In the genomic region with DNA sequence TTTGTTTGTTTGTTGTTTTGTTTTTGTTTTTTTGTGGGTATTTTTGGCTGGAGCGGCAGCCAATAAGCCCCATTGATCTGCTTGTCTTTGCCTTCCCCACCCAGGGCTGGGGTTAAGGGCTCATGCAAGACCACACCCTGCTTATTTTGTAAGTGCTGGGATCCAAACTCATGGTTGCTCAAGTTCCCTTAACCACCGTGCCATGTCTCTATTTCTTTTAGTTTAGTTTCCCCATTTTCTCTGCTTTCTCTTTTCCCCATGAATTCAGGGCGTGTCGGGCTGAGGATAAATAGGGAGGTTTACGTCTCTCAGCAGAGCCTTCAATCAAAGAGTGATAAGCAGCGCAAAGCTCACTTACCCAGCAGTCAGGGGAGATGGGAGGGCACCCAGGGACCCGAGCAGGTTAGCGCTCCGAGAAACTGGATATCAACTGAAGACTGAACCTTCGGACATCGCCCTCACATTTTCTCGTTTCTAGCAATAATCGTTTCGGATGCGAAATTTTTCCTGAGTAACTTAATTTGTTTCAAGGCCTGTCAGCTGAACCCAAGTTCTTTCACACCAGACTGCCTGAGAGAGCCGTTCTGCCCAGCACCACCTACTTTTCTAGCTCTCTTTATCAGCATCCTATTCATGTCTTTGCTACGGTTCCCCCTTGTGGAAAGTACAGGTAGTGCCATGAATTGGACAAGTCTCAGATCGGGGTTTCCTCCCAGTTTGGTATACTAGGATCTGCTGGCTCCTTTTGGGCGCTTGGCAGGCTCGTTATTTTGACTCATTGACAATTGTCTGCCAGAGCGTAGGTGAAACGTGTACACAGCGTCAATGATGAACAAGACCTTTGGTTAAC, we compare ENCODE assay signal across 8 mouse cellular contexts. TPM values are rescaled to one million over a fixed set of nuclear protein-coding genes. Genes with fewer than 3 reads are reported as not detected.
A peak's percentile ranks its signal among the peaks of the same experiment; 100 is the strongest.
DNase-seq lines count a peak whose midpoint lies in the region.

No protein-coding gene starts in this region.

- peak; percentile 84 for DNase-seq in urinary bladder, postnatal 14 days (ENCODE audit: low spot score)
- DNase-seq in urinary bladder, postnatal 10 days (ENCODE audit: low spot score), result no peak
- DNase-seq in embryonic facial prominence, embryonic 10.5 days (ENCODE audit: low spot score), result peak; percentile 74
- peak; percentile 97 for DNase-seq in heart, adult 11 months
- DNase-seq in kidney, adult 11 months, result peak; percentile 71
- DNase-seq in left cerebral cortex, postnatal 36 days (ENCODE audit: low spot score in 2 of 2), result peak; percentile 77 to 82
- peak; percentile 75 for DNase-seq in midbrain, embryonic 10.5 days (ENCODE audit: low spot score)
- DNase-seq in right cerebral cortex, postnatal 4 days, result peak; percentile 73

- no peaks in the 10 kb centered on the region for H3K36me3 ChIP-seq in embryonic facial prominence, embryonic 10.5 days (replicated peaks)
- no peaks in the 10 kb centered on the region for H3K36me3 ChIP-seq in midbrain, embryonic 10.5 days

- intact Hi-C loops in left cerebral cortex, postnatal 36 days (cut with DNase I), result loop anchor here (2.0 kb wide), 1 partner anchor 98 kb away; no protein-coding TSS in a partner anchor

- H3K4me3 ChIP-seq in embryonic facial prominence, embryonic 10.5 days, result peak overlapping the region; percentile 27
- H3K4me3 ChIP-seq in midbrain, embryonic 10.5 days, result peak overlapping the region; percentile 25

- H3K9me3 ChIP-seq in embryonic facial prominence, embryonic 10.5 days, result no peaks in the 10 kb centered on the region
- no peaks in the 10 kb centered on the region for H3K9me3 ChIP-seq in midbrain, embryonic 10.5 days (replicated peaks)

- WGBS in embryonic facial prominence, embryonic 10.5 days, result 22% methylated on average over 23 of the region's 23 CpGs
- 22% methylated on average over 23 of the region's 23 CpGs for WGBS in midbrain, embryonic 10.5 days

- no peak overlapping the region for H3K27ac ChIP-seq in embryonic facial prominence, embryonic 10.5 days (replicated peaks)
- H3K27ac ChIP-seq in midbrain, embryonic 10.5 days (replicated peaks), result peak overlapping the region; percentile 38; the same call in 1 of the 2 replicates

- peaks cover 21% of the 10 kb centered on the region for H3K4me1 ChIP-seq in embryonic facial prominence, embryonic 10.5 days
- H3K4me1 ChIP-seq in midbrain, embryonic 10.5 days, result peaks cover 24% of the 10 kb centered on the region

- no peaks in the 10 kb centered on the region for H3K27me3 ChIP-seq in embryonic facial prominence, embryonic 10.5 days (replicated peaks; ENCODE audit: low read depth, poor library complexity, severe bottlenecking)
- no peaks in the 10 kb centered on the region for H3K27me3 ChIP-seq in midbrain, embryonic 10.5 days (ENCODE audit: low read depth, poor library complexity, severe bottlenecking)

RNA-seq across cellular contexts. Expression of a gene that starts 4.7 kb away (rescaled TPM):
- polyA plus RNA-seq in embryonic facial prominence, embryonic 10.5 days (2016; fragmentation: Nextera tagmentation; extraction: Ambion mirVana), result 34.3 and 37.8 TPM in 2 replicates
- 10 to 100 TPM; 20.5 to 23.7 TPM for total RNA-seq in left cerebral cortex, postnatal 36 days (2021)
- 42.3 and 50.6 TPM in 2 replicates for polyA plus RNA-seq in midbrain, embryonic 10.5 days (2016; fragmentation: Nextera tagmentation; extraction: Ambion mirVana)

RNA-seq across cellular contexts. Expression of a gene that starts 11.3 kb away (rescaled TPM):
- 21.3 and 26.1 TPM in 2 replicates for polyA plus RNA-seq in embryonic facial prominence, embryonic 10.5 days (2016; fragmentation: Nextera tagmentation; extraction: Ambion mirVana)
- total RNA-seq in left cerebral cortex, postnatal 36 days (2021), result 10 to 100 TPM; 28.5 to 31.7 TPM
- polyA plus RNA-seq in midbrain, embryonic 10.5 days (2016; fragmentation: Nextera tagmentation; extraction: Ambion mirVana), result 26.6 and 28.4 TPM in 2 replicates

RNA-seq across cellular contexts. Expression of a gene that starts 23.2 kb away (rescaled TPM):
- 0.53 TPM in 1 of 2 replicates, not detected in the other for polyA plus RNA-seq in embryonic facial prominence, embryonic 10.5 days (2016; fragmentation: Nextera tagmentation; extraction: Ambion mirVana)
- 1 to 10 TPM in 1 of 2 experiments, not detected in 1; 1.3 TPM for total RNA-seq in left cerebral cortex, postnatal 36 days (2021)
- polyA plus RNA-seq in midbrain, embryonic 10.5 days (2016; fragmentation: Nextera tagmentation; extraction: Ambion mirVana), result 0.57 and 1.3 TPM in 2 replicates

RNA-seq across cellular contexts. Expression of a gene that starts 30.0 kb away (rescaled TPM):
- polyA plus RNA-seq in embryonic facial prominence, embryonic 10.5 days (2016; fragmentation: Nextera tagmentation; extraction: Ambion mirVana), result 274 and 279 TPM in 2 replicates
- 100 to 1,000 TPM; 174 to 188 TPM for total RNA-seq in left cerebral cortex, postnatal 36 days (2021)
- polyA plus RNA-seq in midbrain, embryonic 10.5 days (2016; fragmentation: Nextera tagmentation; extraction: Ambion mirVana), result 282 and 288 TPM in 2 replicates
